Mouse (Mus musculus) C2C12 (cell line): ENCODE measurements around the gene Rac2. TPM values are rescaled to one million over a fixed set of nuclear protein-coding genes. Genes with fewer than 3 reads are reported as not detected.

Experiments
- H3K27me3 ChIP-seq: one replicate; pipeline ENCODE4 v1.6.1; 2011; ENCODE audit not compliant: control insufficient read depth, insufficient read depth, insufficient read length
- H3K36me3 ChIP-seq: one replicate; pipeline ENCODE4 v1.6.1; 2011; ENCODE audit not compliant: control insufficient read depth, insufficient read depth
- H3K4me3 ChIP-seq: one replicate; pipeline ENCODE4 v1.5.1; 2011; ENCODE audit warnings: mild to moderate bottlenecking, control low read depth; ENCODE audit not compliant: poor library complexity, insufficient read depth, severe bottlenecking
- H3K79me2 ChIP-seq: one replicate; pipeline ENCODE4 v1.6.1; 2011; ENCODE audit not compliant: control insufficient read depth, insufficient read depth
- H3K79me3 ChIP-seq: one replicate; pipeline ENCODE4 v1.6.1; 2011; ENCODE audit warnings: low read depth, control low read depth
- H3ac ChIP-seq: one replicate; pipeline ENCODE3; 2011; ENCODE audit warnings: low read depth; ENCODE audit not compliant: control insufficient read depth, insufficient read length
- CEBPB ChIP-seq: IDR thresholded peaks from one replicate; pipeline ENCODE4 v1.6.1; 2011; ENCODE audit warnings: low read depth, mild to moderate bottlenecking, control low read depth, moderate library complexity
- CTCF ChIP-seq: IDR thresholded peaks from one replicate; pipeline ENCODE4 v1.5.1; 2011; ENCODE audit not compliant: control insufficient read depth, insufficient read depth, insufficient read length
- FOSL1 ChIP-seq: IDR thresholded peaks from one replicate; pipeline ENCODE4 v1.8.0; 2011; ENCODE audit warnings: mild to moderate bottlenecking, low read length; ENCODE audit not compliant: poor library complexity, insufficient read depth, severe bottlenecking
- MAX ChIP-seq: IDR thresholded peaks from one replicate; pipeline ENCODE4 v1.6.1; 2011; ENCODE audit warnings: mild to moderate bottlenecking, control low read depth
- MYOD1 ChIP-seq: IDR thresholded peaks from one replicate; pipeline ENCODE4 v1.6.1; 2011; ENCODE audit warnings: low read depth; ENCODE audit not compliant: control insufficient read depth, insufficient read length
- MYOG ChIP-seq: IDR thresholded peaks from one replicate; pipeline ENCODE4 v1.6.1; 2011; ENCODE audit not compliant: control insufficient read depth, insufficient read length; ENCODE audit errors: extremely low read depth
- USF1 ChIP-seq: IDR thresholded peaks from one replicate; pipeline ENCODE4 v1.6.1; 2011; ENCODE audit warnings: low read depth, mild to moderate bottlenecking, control low read depth, moderate library complexity
- polyA plus RNA-seq: library from polyadenylated mRNA; unstranded; fragments of >200 nt; fragmentation: generic; extraction: Trizol; gene quantifications from one replicate; pipeline ENCODE4 v1.2.1, GENCODE M21; 2012; ENCODE audit warnings: missing spikeins

Gene Rac2
- polyA plus RNA-seq, 1 experiment: not detected

DNA sequence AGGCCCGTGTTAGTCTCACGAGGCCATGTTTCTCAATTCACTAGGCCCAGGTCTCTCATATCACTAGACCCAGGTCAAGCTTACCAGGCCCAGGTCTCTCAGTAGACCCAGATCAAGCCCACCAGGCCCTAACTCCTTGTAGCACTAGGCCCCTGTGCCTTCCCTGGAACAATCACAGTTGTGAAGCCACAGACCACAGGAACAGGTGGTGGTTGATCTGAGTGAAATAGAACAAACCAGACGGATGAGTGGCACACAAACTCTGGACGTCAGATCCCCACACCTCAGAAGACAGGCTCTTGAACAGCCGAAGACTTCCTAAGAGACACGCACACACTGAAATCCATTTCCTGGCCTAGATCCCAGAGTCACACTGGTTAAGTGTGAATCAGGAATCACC lies 61.8 kb downstream of the Rac2 start:
- H3K36me3 ChIP-seq: no peaks in the 10 kb centered on the region
- peak; percentile 65 for TF ChIP-seq MYOD1
- no peak for TF ChIP-seq USF1
- H3ac ChIP-seq: no peak overlapping the region
- H3K79me2 ChIP-seq: no peaks in the 10 kb centered on the region
- H3K79me3 ChIP-seq: no peaks in the 10 kb centered on the region
- no peaks in the 10 kb centered on the region for H3K27me3 ChIP-seq
- H3K4me3 ChIP-seq: no peak overlapping the region

DNA sequence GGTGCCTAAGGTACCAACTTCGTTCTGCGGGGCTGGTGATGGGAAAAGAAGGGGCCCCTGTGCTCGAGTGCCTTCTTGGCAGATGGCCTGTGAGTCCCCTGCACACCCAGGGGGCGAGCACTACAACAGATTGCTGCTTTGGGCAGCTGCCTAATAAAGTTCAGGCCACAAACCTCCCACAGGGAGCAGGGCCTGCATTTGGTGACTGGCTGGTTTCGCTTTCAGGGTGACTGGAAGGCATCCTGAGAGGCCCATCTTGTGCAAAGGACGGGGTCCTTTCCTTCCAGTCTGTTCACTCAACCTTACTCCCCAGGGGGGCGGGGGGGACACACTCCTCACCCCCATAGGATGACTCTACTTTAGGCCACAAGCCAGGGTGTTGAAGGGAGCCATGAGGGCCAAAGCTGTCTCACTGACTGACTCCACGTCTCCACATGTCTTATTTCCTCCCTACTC lies 62.4 kb downstream of the Rac2 start:
- no peak for TF ChIP-seq MAX
- TF ChIP-seq CEBPB: no peak
- TF ChIP-seq CTCF: no peak
- no peak for TF ChIP-seq MYOD1
- TF ChIP-seq FOSL1: no peak
- TF ChIP-seq MYOG: no peak
- TF ChIP-seq USF1: no peak
- H3K79me2 ChIP-seq: no peaks in the 10 kb centered on the region
- H3K27me3 ChIP-seq: no peaks in the 10 kb centered on the region
- no peak overlapping the region for H3K4me3 ChIP-seq
- no peaks in the 10 kb centered on the region for H3K36me3 ChIP-seq
- H3ac ChIP-seq: no peak overlapping the region
- H3K79me3 ChIP-seq: no peaks in the 10 kb centered on the region

DNA sequence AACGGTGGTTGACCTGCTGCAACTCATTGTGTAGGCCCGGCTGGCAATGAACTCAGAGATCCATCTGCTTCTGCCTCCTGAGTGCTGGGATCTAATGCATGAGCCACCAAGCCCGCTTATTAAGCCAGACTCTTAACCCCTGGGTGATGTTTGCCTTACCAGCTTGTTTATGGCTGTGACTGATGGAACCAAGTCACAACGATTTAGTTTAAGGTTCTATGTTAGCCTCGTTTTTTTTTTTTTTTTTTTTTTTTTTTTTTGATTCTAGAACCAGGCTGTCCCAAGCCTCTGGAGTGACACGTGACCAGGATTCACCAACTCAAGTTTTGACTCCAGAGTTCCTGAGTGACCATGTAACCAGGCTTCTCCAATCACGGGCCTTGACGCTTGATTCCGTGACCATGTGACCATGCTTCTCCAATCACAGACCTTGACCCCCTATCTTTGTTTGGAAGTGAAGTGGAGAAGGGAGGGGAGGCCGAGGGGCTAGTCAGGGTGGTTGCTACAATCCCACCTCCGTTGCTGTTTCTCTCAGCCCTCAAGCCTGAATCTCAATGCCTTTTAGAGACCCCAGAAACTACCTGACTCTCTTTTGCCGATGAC lies 63.2 kb downstream of the Rac2 start:
- no peaks in the 10 kb centered on the region for H3K36me3 ChIP-seq
- TF ChIP-seq CTCF: no peak
- peak; percentile 75 for TF ChIP-seq USF1
- no peaks in the 10 kb centered on the region for H3K79me2 ChIP-seq
- H3K79me3 ChIP-seq: no peaks in the 10 kb centered on the region
- H3K27me3 ChIP-seq: no peaks in the 10 kb centered on the region
- H3ac ChIP-seq: no peak overlapping the region
- no peak overlapping the region for H3K4me3 ChIP-seq

Other genes with a start within 250 kb of the Rac2 start
- 0.23 TPM for gene Csf2rb, start 247.0 kb downstream of the Rac2 start, polyA plus RNA-seq
- not detected for gene Tex33, start 176.9 kb downstream of the Rac2 start, polyA plus RNA-seq
- 21.4 TPM for gene Tst, start 166.9 kb downstream of the Rac2 start, polyA plus RNA-seq
- 44.7 TPM for gene Mpst, start 166.4 kb downstream of the Rac2 start, polyA plus RNA-seq
- gene Kctd17, start 144.2 kb downstream of the Rac2 start, polyA plus RNA-seq: 228 TPM
- gene Tmprss6, start 104.1 kb downstream of the Rac2 start, polyA plus RNA-seq: 0.06 TPM
- 0.01 TPM for gene Il2rb, start 77.5 kb downstream of the Rac2 start, polyA plus RNA-seq
- gene C1qtnf6, start 41.4 kb downstream of the Rac2 start, polyA plus RNA-seq: 17.5 TPM
- gene Sstr3, start 28.1 kb downstream of the Rac2 start, polyA plus RNA-seq: not detected
- 0.21 TPM for gene Cyth4, start 24.3 kb upstream of the Rac2 start, polyA plus RNA-seq
- gene Elfn2, start 146.0 kb upstream of the Rac2 start, polyA plus RNA-seq: not detected
- not detected for gene Mfng, start 200.7 kb upstream of the Rac2 start, polyA plus RNA-seq
- 0.73 TPM for gene Card10, start 230.3 kb upstream of the Rac2 start, polyA plus RNA-seq